Mouse (Mus musculus) induced T-regulatory cell, adult 2 months (primary cell): ENCODE data around the gene Uqcc2.

Experiments used
- DNase-seq: peaks from one replicate; pipeline ENCODE4 v3.0.0-alpha.2; 2012; ENCODE audit warnings: low read depth

Uqcc2 gene

GRCm38 (mm10) chr17:27133551-27134141, at the start of gene Uqcc2:
Uqcc2 (minus strand) TSS chr17:27133916.
- DNase-seq: peak; percentile 99

DNA sequence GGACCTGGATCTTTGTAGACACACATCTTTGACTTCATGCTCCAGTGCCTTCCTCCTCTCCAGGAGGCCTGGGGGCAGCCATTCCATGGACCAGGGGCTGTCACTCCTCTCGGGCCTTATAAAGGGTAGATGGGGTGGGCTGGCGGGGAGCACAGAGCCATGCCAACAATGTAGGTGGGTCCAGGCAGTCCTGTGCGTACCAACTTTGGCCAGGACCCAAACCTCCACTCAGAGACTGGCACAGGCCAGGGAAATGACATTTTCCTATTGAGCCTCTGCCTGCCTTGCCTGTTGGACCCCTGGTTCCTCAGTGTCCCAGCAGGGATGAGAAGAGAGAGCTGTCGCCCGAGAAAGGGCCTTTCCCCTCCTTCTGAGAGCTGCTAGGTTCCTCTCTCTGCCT, 48.7 kb upstream of the Uqcc2 start:
- DNase-seq: no peak

- no peak for DNase-seq
Observed at GRCm38 (mm10) chr17:27181666-27182065, 48.0 kb upstream of the Uqcc2 start.

DNA sequence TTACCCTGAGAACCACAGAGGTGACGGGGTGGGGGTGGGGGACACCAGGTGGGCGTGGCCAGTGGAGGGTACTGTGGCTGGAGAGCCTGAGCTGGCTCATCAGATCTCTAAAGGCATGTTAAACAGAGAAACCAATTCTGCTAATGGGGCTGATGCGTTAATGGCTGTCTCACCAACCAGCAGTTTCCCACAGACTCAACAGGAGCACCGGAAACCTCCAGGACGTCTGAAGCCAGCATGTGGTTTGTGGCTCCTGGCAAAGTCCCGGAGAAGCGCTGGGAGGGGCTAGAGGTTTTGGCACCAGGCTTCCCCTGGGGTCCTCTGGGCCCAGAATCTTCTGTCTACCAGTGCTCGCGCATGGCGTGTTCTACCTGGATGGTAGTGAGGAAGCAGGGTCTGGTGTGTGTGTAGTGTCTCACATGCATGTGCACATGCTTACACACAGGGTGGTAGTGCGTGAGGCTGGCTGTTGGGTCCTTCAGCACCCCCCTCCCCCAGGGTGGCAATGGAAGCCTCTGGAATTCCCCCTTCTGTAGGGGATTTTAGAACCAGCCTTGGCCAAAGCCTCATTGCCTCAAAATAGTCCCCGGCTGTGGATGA, 46.1 kb upstream of the Uqcc2 start:
- DNase-seq: peak; percentile 39

DNA sequence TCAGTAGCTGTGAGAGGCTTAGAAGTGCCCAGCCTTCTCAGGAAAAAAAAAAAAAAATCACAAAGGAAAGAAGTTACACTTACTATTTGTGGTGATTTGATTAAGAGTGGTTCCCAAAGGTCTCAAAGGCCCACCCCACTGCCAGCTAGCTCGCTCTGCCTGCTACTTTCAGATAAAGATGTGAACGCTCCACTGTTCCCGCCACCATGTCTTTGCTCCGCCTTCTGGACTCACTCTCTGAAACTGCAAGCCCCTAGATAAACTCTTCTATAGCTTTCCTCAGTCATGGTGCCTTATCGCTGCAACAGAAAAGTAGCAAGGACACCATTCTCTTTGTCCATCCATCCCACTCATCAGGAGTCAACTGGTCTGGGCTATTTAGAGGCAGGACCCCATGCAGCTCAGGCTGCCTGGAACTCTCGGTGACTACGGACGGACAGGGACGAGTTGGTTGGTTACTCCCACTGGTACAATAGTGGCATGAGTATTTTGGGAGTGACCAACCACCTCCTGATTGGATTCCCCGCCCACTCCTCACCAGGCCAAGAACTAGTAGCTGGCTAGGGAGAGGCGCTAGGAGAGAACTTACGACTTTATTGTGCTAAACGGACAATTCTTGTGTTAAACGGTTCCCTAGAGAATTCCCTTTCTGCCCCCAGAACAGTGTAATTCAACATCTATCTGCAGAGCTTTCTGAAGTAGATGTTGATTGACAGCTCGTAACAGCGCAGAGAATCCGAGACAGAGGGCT, 44.9 kb upstream of the Uqcc2 start:
- no peak for DNase-seq

DNA sequence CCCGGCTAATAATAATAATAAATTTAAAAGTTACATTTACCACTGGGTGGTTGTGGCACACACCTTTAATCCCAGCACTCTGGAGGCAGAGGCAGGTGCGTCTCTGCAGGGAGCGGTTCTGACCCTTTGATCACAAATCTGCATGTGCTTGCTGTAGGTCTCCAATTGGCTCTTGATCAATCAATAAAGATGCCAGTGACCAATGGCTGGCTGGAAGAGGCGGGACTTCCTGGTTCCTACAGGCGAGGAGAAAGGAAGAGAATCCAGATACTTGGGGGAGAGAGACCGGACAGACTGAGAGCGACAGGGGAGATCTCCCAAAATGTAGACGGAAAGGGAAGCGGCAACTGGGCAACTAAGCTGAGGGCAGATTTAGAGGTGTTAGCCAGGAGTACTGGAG, 44.3 kb upstream of the Uqcc2 start:
- peak; percentile 53 for DNase-seq

GRCm38 (mm10) chr17:27176754-27177153, 43.0 kb upstream of the Uqcc2 start:
- DNase-seq: no peak

DNA sequence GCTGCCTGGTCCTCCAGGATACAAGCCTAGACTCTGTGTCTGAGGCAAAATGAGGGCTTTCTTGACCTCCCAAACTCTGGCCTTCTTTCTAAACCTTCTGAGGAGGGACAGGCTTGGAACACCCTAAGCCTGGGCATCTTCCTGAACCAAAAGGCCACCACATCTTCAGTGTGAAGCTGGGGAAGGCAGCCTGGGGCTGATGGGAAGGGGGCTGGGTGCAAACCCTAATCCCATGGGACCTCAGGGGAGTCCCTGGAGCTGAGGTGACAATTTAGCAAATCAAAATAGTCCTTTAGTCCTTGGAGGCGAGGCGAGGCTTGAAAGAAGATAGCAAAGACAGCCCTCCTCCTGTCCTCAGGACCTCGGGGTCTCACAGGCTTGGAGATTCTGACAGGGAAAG, 42.6 kb upstream of the Uqcc2 start:
- DNase-seq: no peak

GRCm38 (mm10) chr17:27175196-27175874, 41.6 kb upstream of the Uqcc2 start:
- no peak for DNase-seq

GRCm38 (mm10) chr17:27173715-27174114, 40.0 kb upstream of the Uqcc2 start:
- DNase-seq: no peak

- DNase-seq: no peak
Observed at GRCm38 (mm10) chr17:27172459-27172858, 38.7 kb upstream of the Uqcc2 start.

- no peak for DNase-seq
Observed at GRCm38 (mm10) chr17:27171121-27171520, 37.4 kb upstream of the Uqcc2 start.

GRCm38 (mm10) chr17:27169952-27170695, 36.4 kb upstream of the Uqcc2 start:
- DNase-seq: no peak

GRCm38 (mm10) chr17:27168569-27168968, 34.9 kb upstream of the Uqcc2 start:
- no peak for DNase-seq

GRCm38 (mm10) chr17:27167545-27167944, 33.8 kb upstream of the Uqcc2 start, which contains the start of gene Ip6k3:
Ip6k3 (minus strand) TSS chr17:27167795.
- DNase-seq: no peak

DNA sequence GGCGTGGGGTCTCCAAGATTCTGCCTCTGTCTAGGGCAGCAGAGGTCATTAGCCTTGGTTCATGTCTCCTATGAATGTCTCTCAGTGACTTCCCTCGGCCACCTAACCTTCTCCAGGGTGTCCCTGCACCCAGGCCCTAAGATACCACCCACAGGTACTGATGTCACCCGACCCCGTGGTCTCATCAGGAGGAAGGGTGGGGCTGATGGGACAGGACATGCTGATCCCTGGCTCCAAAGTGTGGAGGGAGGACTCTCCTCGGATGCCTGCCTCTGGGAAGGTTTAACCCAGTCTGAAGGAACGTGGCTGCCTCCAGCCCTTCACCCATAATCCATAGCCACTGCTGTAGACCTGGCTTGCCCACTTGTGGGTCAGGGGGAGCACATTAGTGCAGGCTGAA, 33.2 kb upstream of the Uqcc2 start:
- DNase-seq: no peak

DNA sequence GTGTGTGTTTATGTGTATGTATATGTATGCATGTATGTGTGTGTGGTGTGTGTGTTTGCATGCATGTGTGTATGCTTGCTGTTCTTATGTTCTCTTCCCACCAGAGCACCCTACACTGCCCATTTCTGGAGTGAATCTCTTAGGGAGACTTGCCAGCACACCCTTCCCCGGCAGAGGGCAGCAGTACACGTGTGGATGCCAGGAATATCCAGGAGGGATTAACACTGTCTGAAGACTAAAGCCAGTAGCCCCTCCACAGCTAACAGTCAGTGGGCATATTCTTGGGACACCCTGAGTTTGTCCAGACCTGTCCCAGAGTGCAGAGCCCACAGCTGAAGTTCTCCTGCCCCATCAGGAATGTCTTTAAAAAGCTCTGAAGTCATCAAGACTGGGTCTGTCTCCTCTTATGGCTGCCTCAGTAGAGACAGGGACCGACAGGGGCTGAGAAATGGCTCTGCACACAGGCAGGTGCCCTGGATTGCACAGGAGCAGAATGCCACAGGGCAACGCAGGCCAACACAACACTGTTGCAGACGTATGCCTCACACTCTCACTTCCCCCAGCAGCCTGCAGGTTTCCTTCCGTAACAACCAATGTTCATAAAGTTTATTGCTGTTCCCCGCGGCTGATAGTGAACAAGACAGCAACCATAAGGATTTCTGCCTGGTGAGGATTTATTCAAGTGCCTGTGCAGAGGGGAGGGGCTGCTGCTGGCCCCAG, 31.5 kb upstream of the Uqcc2 start:
- no peak for DNase-seq

DNA sequence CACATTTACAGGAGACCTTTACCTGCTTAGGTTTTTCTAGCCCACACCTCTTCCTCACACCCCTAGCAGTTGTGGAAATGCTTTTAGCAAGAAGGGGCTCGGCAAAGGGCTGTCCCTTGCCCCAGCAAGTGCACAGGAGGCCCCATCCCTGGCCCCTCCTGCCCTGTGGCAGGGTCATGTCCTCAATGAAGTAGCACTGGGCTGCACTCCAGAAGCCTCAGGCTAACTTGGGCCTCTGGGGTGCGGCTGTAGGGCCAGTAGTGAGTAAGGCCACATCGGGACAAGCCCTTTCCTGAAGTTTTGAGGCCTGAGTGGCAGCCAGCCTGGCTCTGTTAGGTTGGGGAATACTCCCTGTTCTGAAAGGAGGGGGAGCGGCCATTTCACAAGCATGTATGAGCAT, 27.2 kb upstream of the Uqcc2 start:
- DNase-seq: no peak

- no peak for DNase-seq
Observed at GRCm38 (mm10) chr17:27159169-27159568, 25.5 kb upstream of the Uqcc2 start.

- no peak for DNase-seq
Observed at GRCm38 (mm10) chr17:27158439-27158838, 24.7 kb upstream of the Uqcc2 start.

GRCm38 (mm10) chr17:27155752-27156151, 22.0 kb upstream of the Uqcc2 start:
- DNase-seq: no peak
